In the genomic region with DNA sequence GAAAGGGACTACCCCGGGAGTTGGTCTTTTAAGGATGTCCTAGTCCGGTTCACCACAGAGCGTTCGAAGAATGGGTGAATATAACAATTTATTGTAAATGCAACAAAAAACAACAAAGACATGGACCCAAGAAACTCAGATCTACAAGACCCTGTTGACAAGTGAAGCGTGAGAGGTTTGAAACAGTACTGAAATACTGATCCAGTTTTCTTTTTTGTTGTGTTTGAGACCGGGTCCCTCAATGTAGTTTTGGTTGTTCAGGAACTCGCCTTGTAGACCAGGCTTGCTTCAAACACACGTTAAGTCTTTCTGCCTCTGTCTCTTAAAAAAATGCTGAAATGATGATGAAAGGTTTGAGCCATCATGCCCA, we compare ENCODE assay signal across 8 mouse cellular contexts. TPM values are rescaled to one million over a fixed set of nuclear protein-coding genes. Genes with fewer than 3 reads are reported as not detected.
A peak's percentile ranks its signal among the peaks of the same experiment; 100 is the strongest.
DNase-seq lines count a peak whose midpoint lies in the region; ATAC-seq and TF ChIP-seq lines count a peak whose summit lies in the region.

No protein-coding gene starts in this region.

- no peak for ATAC-seq in limb, embryonic 15.5 days (ENCODE audit: insufficient number of reproducible peaks, low FRiP score, low TSS enrichment, low read depth)
- ATAC-seq in monocyte, adult 5-6 weeks (replicated peaks; ENCODE audit: insufficient number of reproducible peaks, low FRiP score, low TSS enrichment, poor library complexity, severe bottlenecking) = no peak

- peak overlapping the region; percentile 99 for H3K9ac ChIP-seq in limb, embryonic 15.5 days

- TF ChIP-seq CTCF in testis, adult 2 months (IDR thresholded peaks at IDR 0.05; ENCODE audit: control insufficient read depth, insufficient read depth, insufficient replicate concordance, low read depth, low read length) = no peak

- 15% methylated on average over 8 of the region's 8 CpGs for WGBS in limb, embryonic 15.5 days

- H3K27ac ChIP-seq in testis, adult 2 months (ENCODE audit: control insufficient read depth, insufficient read depth, low read depth, low read length) = peak overlapping the region; percentile 89
- H3K27ac ChIP-seq in limb, embryonic 15.5 days = peak overlapping the region; percentile 74

- H3K9me3 ChIP-seq in limb, embryonic 15.5 days = no peaks in the 10 kb centered on the region

- H3K4me3 ChIP-seq in testis, adult 2 months (ENCODE audit: control insufficient read depth, low read depth, low read length) = peak overlapping the region; percentile 96
- peak overlapping the region; percentile 94 for H3K4me3 ChIP-seq in limb, embryonic 15.5 days

- H3K4me2 ChIP-seq in limb, embryonic 15.5 days = peak overlapping the region; percentile 65

- H3K4me1 ChIP-seq in testis, adult 2 months (ENCODE audit: control insufficient read depth, insufficient read depth, low read length) = no peaks in the 10 kb centered on the region
- H3K4me1 ChIP-seq in limb, embryonic 15.5 days = peaks cover 7% of the 10 kb centered on the region; the same call in 1 of the 2 replicates

- no peaks in the 10 kb centered on the region for H3K36me3 ChIP-seq in testis, adult 2 months (ENCODE audit: control insufficient read depth, insufficient read depth, low read length)
- H3K36me3 ChIP-seq in limb, embryonic 15.5 days = peaks cover 38% of the 10 kb centered on the region

- DNase-seq in cerebellum, adult 9-10 months = peak; percentile 35
- DNase-seq in cerebellum, postnatal 4 days (ENCODE audit: low spot score in 2 of 2) = no peak
- no peak for DNase-seq in testis, postnatal 10 days (ENCODE audit: low spot score)
- DNase-seq in left cerebral cortex, adult 18-20 months (ENCODE audit: low spot score in 2 of 2) = no peak
- DNase-seq in spleen, postnatal 14 days (ENCODE audit: low spot score in 2 of 2) = no peak

- H3K27me3 ChIP-seq in testis, adult 2 months (ENCODE audit: control insufficient read depth, insufficient read depth, low read length) = no peaks in the 10 kb centered on the region
- H3K27me3 ChIP-seq in limb, embryonic 15.5 days = no peaks in the 10 kb centered on the region

- TF ChIP-seq POLR2A in testis, adult 2 months (IDR thresholded peaks at IDR 0.05; ENCODE audit: control insufficient read depth, low read depth, low read length) = no peak

RNA-seq across cellular contexts. Expression of gene Rps13, which starts 0.7 kb away (rescaled TPM):
- 198 and 308 TPM in 2 replicates for polyA plus RNA-seq in testis, adult 2 months (2012; rRNA removed)
- 663 and 783 TPM in 2 replicates for polyA plus RNA-seq in limb, embryonic 15.5 days (2015; fragmentation: Nextera tagmentation; extraction: Ambion mirVana)
- total RNA-seq in monocyte, adult 5-6 weeks (2017) = 1,896 to 2,322 TPM (median 2,106 TPM) in 3 replicates
- 100 to 1,000 TPM; 203 to 223 TPM for total RNA-seq in left cerebral cortex, adult 18-20 months (2021)

RNA-seq across cellular contexts. Expression of gene Plekha7, which starts 26.5 kb away (rescaled TPM):
- 3.4 and 6.0 TPM in 2 replicates for polyA plus RNA-seq in testis, adult 2 months (2012; rRNA removed)
- polyA plus RNA-seq in limb, embryonic 15.5 days (2015; fragmentation: Nextera tagmentation; extraction: Ambion mirVana) = 13.8 and 15.3 TPM in 2 replicates
- 0.76 to 1.5 TPM (median 0.96 TPM) in 3 replicates for total RNA-seq in monocyte, adult 5-6 weeks (2017)
- total RNA-seq in left cerebral cortex, adult 18-20 months (2021) = 10 to 100 TPM; 18.7 to 21.5 TPM
